Mouse (Mus musculus) bone marrow macrophage, adult 2 months (primary cell): ENCODE data around the gene Homer3. TPM values are rescaled to one million over a fixed set of nuclear protein-coding genes. Genes with fewer than 3 reads are reported as not detected.
A peak's percentile ranks its signal among the peaks of the same experiment; 100 is the strongest.

ENCODE experiments used
- H3K27ac ChIP-seq: 2 replicates; pipeline ENCODE4 v1.5.1; 2012; ENCODE audit warnings: low read depth, low read length; ENCODE audit not compliant: insufficient read depth
- H3K4me1 ChIP-seq: 2 replicates; pipeline ENCODE4 v1.6.1; 2012; ENCODE audit warnings: low read length; ENCODE audit not compliant: control insufficient read depth, insufficient read depth
- H3K4me3 ChIP-seq: 2 replicates; pipeline ENCODE4 v1.5.1; 2012; ENCODE audit warnings: mild to moderate bottlenecking, low read length, moderate library complexity; ENCODE audit not compliant: insufficient read depth
- CTCF ChIP-seq: IDR thresholded peaks from 2 replicates; pipeline ENCODE4 v1.5.1; 2012; ENCODE audit warnings: low read depth, mild to moderate bottlenecking, low read length, moderate library complexity
- POLR2A ChIP-seq: IDR thresholded peaks from 2 replicates; pipeline ENCODE4 v1.6.1; 2012; ENCODE audit warnings: mild to moderate bottlenecking, low read depth, low read length, borderline replicate concordance
- polyA plus RNA-seq: library from polyadenylated mRNA; stranded (reverse); fragments of >200 nt; gene quantifications from 2 replicates; pipeline ENCODE4 v1.2.4, GENCODE M21; 2012; ENCODE audit not compliant: missing spikeins, insufficient read depth, insufficient read length

Gene Homer3
- polyA plus RNA-seq: 27.4 and 29.3 TPM in 2 replicates

GRCm38 (mm10) chr8:70282603-70283135 is at the start of gene Homer3:
Homer3 (plus strand) TSS chr8:70282827.
- peaks cover 12% of the 10 kb centered on the region for H3K4me1 ChIP-seq
- TF ChIP-seq POLR2A: no peak
- peak; percentile 22; the same call in 1 of the 2 replicates for TF ChIP-seq CTCF
- H3K4me3 ChIP-seq: peak within 1 kb of the TSS; percentile 83
- peak within 1 kb of the TSS; percentile 8; the same call in 1 of the 2 replicates for H3K27ac ChIP-seq

GRCm38 (mm10) chr8:70233606-70234005 is 49.0 kb upstream of the Homer3 start:
- peak overlapping the region; percentile 63 for H3K4me3 ChIP-seq
- peaks cover 8% of the 10 kb centered on the region for H3K4me1 ChIP-seq
- TF ChIP-seq POLR2A (no peak), CTCF (no peak)
- H3K27ac ChIP-seq: no peak overlapping the region

- TF ChIP-seq CTCF (no peak), POLR2A (no peak)
- peaks cover 8% of the 10 kb centered on the region for H3K4me1 ChIP-seq
- H3K4me3 ChIP-seq: peak within 1 kb of the TSS; percentile 63
- H3K27ac ChIP-seq: peak within 1 kb of the TSS; percentile 74
These were observed 48.4 kb upstream of the Homer3 start, which contains the start of the genes Sugp2 and Armc6 for GRCm38 (mm10) chr8:70234080-70234780. Sugp2 (plus strand) TSS chr8:70234226. Armc6 (minus strand) TSS chr8:70234466.

GRCm38 (mm10) chr8:70234781-70235128 is 47.9 kb upstream of the Homer3 start:
- peaks cover 8% of the 10 kb centered on the region for H3K4me1 ChIP-seq
- H3K27ac ChIP-seq: peak overlapping the region; percentile 38; the same call in 1 of the 2 replicates
- peak overlapping the region; percentile 63 for H3K4me3 ChIP-seq
- no peak for TF ChIP-seq POLR2A
- no peak for TF ChIP-seq CTCF

- TF ChIP-seq CTCF: no peak
- no peak for TF ChIP-seq POLR2A
- H3K4me3 ChIP-seq: no peak overlapping the region
- H3K27ac ChIP-seq: no peak overlapping the region
- H3K4me1 ChIP-seq: peaks cover 8% of the 10 kb centered on the region
These were observed 44.8 kb upstream of the Homer3 start for GRCm38 (mm10) chr8:70237842-70238241.

DNA sequence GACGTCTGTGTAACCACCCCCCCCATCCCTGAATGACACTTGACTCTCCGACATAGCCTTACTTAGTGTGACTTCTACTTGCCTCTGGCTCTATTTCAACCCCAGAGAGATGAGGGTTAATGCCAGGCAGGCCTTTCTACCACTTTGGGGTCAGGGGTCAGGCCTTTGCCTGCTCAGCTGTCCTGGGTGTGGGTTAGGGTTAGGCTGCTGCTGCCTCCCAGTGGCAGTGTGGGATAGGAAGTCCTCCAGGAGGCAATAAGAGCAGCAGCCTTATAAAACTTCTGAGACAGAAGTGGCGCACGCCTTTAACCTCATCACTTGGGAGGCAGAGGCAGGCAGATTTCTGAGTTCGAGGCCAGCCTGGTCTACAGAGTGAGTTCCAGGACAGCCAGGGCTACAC is 42.0 kb upstream of the Homer3 start:
- TF ChIP-seq CTCF (no peak), POLR2A (no peak)
- no peak overlapping the region for H3K27ac ChIP-seq

GRCm38 (mm10) chr8:70246622-70247021 is 36.0 kb upstream of the Homer3 start:
- Histone ChIP-seq H3K4me3 (no peak overlapping the region), H3K4me1 (no peaks in the 10 kb centered on the region), H3K27ac (no peak overlapping the region)
- TF ChIP-seq POLR2A (no peak), CTCF (no peak)

More for the DNA sequence above, 42.0 kb upstream of the Homer3 start:
- Histone ChIP-seq H3K4me1 (peaks cover 5% of the 10 kb centered on the region), H3K4me3 (no peak overlapping the region)

DNA sequence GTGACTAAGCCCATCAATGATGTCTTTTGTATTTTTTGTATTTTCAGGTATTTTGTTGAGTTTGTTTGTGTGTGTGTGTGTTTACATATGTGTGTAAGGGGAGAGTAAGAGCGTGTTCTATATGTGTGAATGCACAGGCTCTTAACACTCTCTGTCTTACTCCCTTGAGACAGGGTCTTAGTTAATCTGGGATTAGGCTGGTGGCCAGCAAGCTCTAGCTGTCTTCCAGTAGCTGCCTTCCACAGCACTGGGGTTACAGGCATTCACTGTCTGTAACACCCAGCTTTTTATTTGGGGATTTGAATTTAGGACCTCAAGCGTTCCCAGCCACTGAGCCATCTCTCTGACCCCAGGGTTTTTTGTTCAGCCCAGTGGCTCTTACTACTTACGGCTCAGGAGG is 34.8 kb upstream of the Homer3 start:
- Histone ChIP-seq H3K27ac (no peak overlapping the region), H3K4me1 (no peaks in the 10 kb centered on the region), H3K4me3 (no peak overlapping the region)
- TF ChIP-seq CTCF (no peak), POLR2A (no peak)

- Histone ChIP-seq H3K4me3 (no peak overlapping the region), H3K4me1 (no peaks in the 10 kb centered on the region), H3K27ac (no peak overlapping the region)
- TF ChIP-seq POLR2A: no peak
- no peak for TF ChIP-seq CTCF
These were observed 28.0 kb upstream of the Homer3 start for GRCm38 (mm10) chr8:70254628-70255027.

- TF ChIP-seq CTCF (no peak), POLR2A (no peak)
- Histone ChIP-seq H3K27ac (no peak overlapping the region), H3K4me3 (no peak overlapping the region), H3K4me1 (no peaks in the 10 kb centered on the region)
These were observed 25.2 kb upstream of the Homer3 start for GRCm38 (mm10) chr8:70257456-70257855.

DNA sequence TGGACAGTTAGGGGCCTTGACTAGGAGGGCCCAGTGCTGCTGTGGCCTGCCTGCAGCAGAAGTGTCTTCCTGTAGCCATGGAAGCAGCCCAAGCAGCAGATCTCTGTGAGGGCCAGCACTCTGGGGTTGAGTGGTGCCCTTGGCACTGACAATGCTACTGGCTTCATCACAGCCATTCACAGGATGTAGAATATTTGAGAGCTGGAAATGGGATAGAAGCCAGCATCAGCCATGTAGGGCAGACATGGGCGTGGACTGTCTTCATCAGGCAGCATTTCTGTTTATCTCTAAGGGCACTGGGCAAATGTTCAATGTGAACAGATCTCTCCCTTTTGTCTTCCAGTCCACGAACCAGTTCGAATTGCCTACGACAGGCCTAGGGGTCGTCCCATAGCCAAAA is 24.0 kb upstream of the Homer3 start:
- H3K4me3 ChIP-seq: no peak overlapping the region
- H3K27ac ChIP-seq: no peak overlapping the region
- no peak for TF ChIP-seq POLR2A
- no peak for TF ChIP-seq CTCF
- H3K4me1 ChIP-seq: no peaks in the 10 kb centered on the region
